Mouse (Mus musculus) cerebellum, postnatal 36 days (tissue): Measurements from ENCODE around the gene Hps5.

Source experiments
- DNase-seq, 2 experiments: peaks; one replicate each; pipeline ENCODE4 v3.0.0; 2021 to 2022; ENCODE audit warnings: mixed read lengths in 2 of 2

Hps5 gene

GRCm38 (mm10) chr7:46732458-46732857 is 63.4 kb downstream of the Hps5 start, which contains the start of gene Saa4:
Gene Saa4, minus strand, starts transcription at chr7:46732603.
- no peak for DNase-seq

- no peak for DNase-seq
Observed at GRCm38 (mm10) chr7:46727584-46727983, 68.3 kb downstream of the Hps5 start.

GRCm38 (mm10) chr7:46724396-46724795 is 71.5 kb downstream of the Hps5 start:
- DNase-seq: no peak

GRCm38 (mm10) chr7:46723849-46724248 is 72.0 kb downstream of the Hps5 start:
- no peak for DNase-seq

- no peak for DNase-seq
Observed at GRCm38 (mm10) chr7:46723354-46723753, 72.5 kb downstream of the Hps5 start.

GRCm38 (mm10) chr7:46720460-46720859 is 75.4 kb downstream of the Hps5 start:
- DNase-seq: peak; percentile 44 to 47

- peak; percentile 17 to 49 for DNase-seq
Observed at GRCm38 (mm10) chr7:46719526-46719925, 76.3 kb downstream of the Hps5 start.

- DNase-seq: peak; percentile 82 to 83
Observed at GRCm38 (mm10) chr7:46718591-46719270, 77.1 kb downstream of the Hps5 start.

GRCm38 (mm10) chr7:46716897-46717296 is 79.0 kb downstream of the Hps5 start:
- DNase-seq: peak; percentile 27 to 38

GRCm38 (mm10) chr7:46715600-46715999 is 80.3 kb downstream of the Hps5 start, which contains the start of gene Saa3:
Gene Saa3, minus strand, starts transcription at chr7:46715700.
- DNase-seq: no peak

- DNase-seq: peak; percentile 77 to 82
Observed at GRCm38 (mm10) chr7:46714518-46714917, 81.3 kb downstream of the Hps5 start.

GRCm38 (mm10) chr7:46712250-46712649 is 83.6 kb downstream of the Hps5 start:
- DNase-seq: no peak
